Mouse (Mus musculus) heart, postnatal 0 days (tissue): ENCODE measurements around the gene Lrp8.

ENCODE experiments used
- CTCF ChIP-seq: IDR thresholded peaks from 2 replicates; pipeline ENCODE4 v1.5.1; 2016; ENCODE audit warnings: antibody characterized with exemption, control low read depth, low read depth
- EP300 ChIP-seq: IDR thresholded peaks from 2 replicates; pipeline ENCODE4 v1.6.1; 2016; ENCODE audit warnings: antibody characterized with exemption, low read depth

- no peak for TF ChIP-seq CTCF
- no peak for TF ChIP-seq EP300
Observed at GRCm38 (mm10) chr4:107830821-107831221, 28.8 kb downstream of the Lrp8 start.
